Mouse (Mus musculus): ENCODE data around the gene Tnfaip3.

Gene Tnfaip3

GRCm38 (mm10) chr10:19014381-19015256 lies 838 bp downstream of the Tnfaip3 start:
- DNase-seq (ENCODE audit: low spot score), result no peak

GRCm38 (mm10) chr10:19013351-19013750 lies 2.1 kb downstream of the Tnfaip3 start:
- no peak for DNase-seq (ENCODE audit: low spot score)

- no peak for DNase-seq (ENCODE audit: low spot score)
These were observed 2.8 kb downstream of the Tnfaip3 start for GRCm38 (mm10) chr10:19012616-19013015.

GRCm38 (mm10) chr10:19011832-19012440 lies 3.5 kb downstream of the Tnfaip3 start:
- DNase-seq (ENCODE audit: low spot score), result no peak

GRCm38 (mm10) chr10:19010414-19010813 lies 5.0 kb downstream of the Tnfaip3 start:
- no peak for DNase-seq (ENCODE audit: low spot score)

GRCm38 (mm10) chr10:19009186-19009672 lies 6.2 kb downstream of the Tnfaip3 start:
- DNase-seq (ENCODE audit: low spot score), result no peak

GRCm38 (mm10) chr10:19008607-19008940 lies 6.9 kb downstream of the Tnfaip3 start:
- DNase-seq (ENCODE audit: low spot score), result no peak

- no peak for DNase-seq (ENCODE audit: low spot score)
These were observed 7.4 kb downstream of the Tnfaip3 start for GRCm38 (mm10) chr10:19007897-19008606.

GRCm38 (mm10) chr10:19002091-19002785 lies 13.2 kb downstream of the Tnfaip3 start:
- no peak for DNase-seq (ENCODE audit: low spot score)

- no peak for DNase-seq (ENCODE audit: low spot score)
These were observed 16.0 kb downstream of the Tnfaip3 start for GRCm38 (mm10) chr10:18999427-18999826.

- no peak for DNase-seq (ENCODE audit: low spot score)
These were observed 19.1 kb downstream of the Tnfaip3 start for GRCm38 (mm10) chr10:18996331-18996730.

GRCm38 (mm10) chr10:18995465-18996261 lies 19.8 kb downstream of the Tnfaip3 start:
- DNase-seq (ENCODE audit: low spot score), result no peak

- no peak for DNase-seq (ENCODE audit: low spot score)
These were observed 22.5 kb downstream of the Tnfaip3 start for GRCm38 (mm10) chr10:18992971-18993370.

- no peak for DNase-seq (ENCODE audit: low spot score)
These were observed 24.4 kb downstream of the Tnfaip3 start for GRCm38 (mm10) chr10:18991057-18991456.

- DNase-seq (ENCODE audit: low spot score), result no peak
These were observed 27.6 kb downstream of the Tnfaip3 start for GRCm38 (mm10) chr10:18987907-18988199.

- no peak for DNase-seq (ENCODE audit: low spot score)
These were observed 28.2 kb downstream of the Tnfaip3 start for GRCm38 (mm10) chr10:18987046-18987906.

- no peak for DNase-seq (ENCODE audit: low spot score)
These were observed 29.9 kb downstream of the Tnfaip3 start for GRCm38 (mm10) chr10:18985516-18985915.

GRCm38 (mm10) chr10:18983514-18983913 lies 31.9 kb downstream of the Tnfaip3 start:
- no peak for DNase-seq (ENCODE audit: low spot score)

- DNase-seq (ENCODE audit: low spot score), result no peak
These were observed 41.0 kb downstream of the Tnfaip3 start for GRCm38 (mm10) chr10:18974486-18974885.

GRCm38 (mm10) chr10:18966893-18967292 lies 48.6 kb downstream of the Tnfaip3 start:
- no peak for DNase-seq (ENCODE audit: low spot score)

GRCm38 (mm10) chr10:18965601-18966000 lies 49.9 kb downstream of the Tnfaip3 start:
- DNase-seq (ENCODE audit: low spot score), result no peak

Data from ovary, postnatal 14 days (tissue).